Mouse (Mus musculus): ENCODE data around the gene Papss1. TPM values are rescaled to one million over a fixed set of nuclear protein-coding genes. Genes with fewer than 3 reads are reported as not detected.

The Papss1 gene
- 38.9 and 64.0 TPM in 2 replicates for polyA plus RNA-seq (2012; rRNA removed; ENCODE audit: low replicate concordance)

GRCm38 (mm10) chr3:131564430-131565256, at the start of gene Papss1:
Papss1 (plus strand) TSS chr3:131564768.

Other genes starting within 250 kb of the Papss1 start
- gene Sgms2, start 73.4 kb upstream of the Papss1 start, polyA plus RNA-seq (2012; rRNA removed; ENCODE audit: low replicate concordance), result 4.3 and 12.7 TPM in 2 replicates